Mouse (Mus musculus): ENCODE measurements around the gene Mapre3.
A peak's percentile ranks its signal among the peaks of the same experiment; 100 is the strongest.

DNA sequence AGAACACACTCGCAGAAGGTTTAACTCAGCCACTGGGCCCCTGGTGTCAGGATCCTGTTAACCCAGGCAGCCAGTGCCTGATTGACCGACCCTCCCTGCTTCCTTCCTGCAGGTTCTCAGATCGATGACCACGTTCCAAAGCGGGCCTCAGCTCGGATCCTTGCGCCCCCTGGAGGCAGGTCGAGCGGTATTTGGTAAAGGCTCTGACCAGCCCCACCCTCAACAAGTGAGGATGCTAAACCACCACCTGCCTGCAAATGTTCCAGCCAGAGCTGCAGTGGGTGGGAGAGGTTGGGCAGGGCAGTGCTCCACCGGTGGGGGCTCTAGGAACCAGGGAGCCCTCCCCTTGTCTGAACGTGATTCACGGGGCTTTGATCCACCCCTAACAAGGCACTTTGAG, 18.3 kb upstream of the Mapre3 start:
- peak; percentile 56 for TF ChIP-seq CTCF (IDR thresholded peaks at IDR 0.05; ENCODE audit: low read depth, low read length)
- TF ChIP-seq POLR2A (IDR thresholded peaks at IDR 0.05; ENCODE audit: borderline replicate concordance, low read depth, low read length), result no peak

Data from bone marrow macrophage, adult 2 months (primary cell).